Mouse (Mus musculus): ENCODE measurements around the gene Yars2. TPM values are rescaled to one million over a fixed set of nuclear protein-coding genes. Genes with fewer than 3 reads are reported as not detected.
"Not testable (repeated sequence)": the region's sequence is repeated elsewhere in the genome, so short reads cannot be mapped to it uniquely, and the experiment has no call there.

The Yars2 gene
- polyA plus RNA-seq (2015; fragmentation: Nextera tagmentation; extraction: Ambion mirVana): 31.0 and 33.2 TPM in 2 replicates

DNA sequence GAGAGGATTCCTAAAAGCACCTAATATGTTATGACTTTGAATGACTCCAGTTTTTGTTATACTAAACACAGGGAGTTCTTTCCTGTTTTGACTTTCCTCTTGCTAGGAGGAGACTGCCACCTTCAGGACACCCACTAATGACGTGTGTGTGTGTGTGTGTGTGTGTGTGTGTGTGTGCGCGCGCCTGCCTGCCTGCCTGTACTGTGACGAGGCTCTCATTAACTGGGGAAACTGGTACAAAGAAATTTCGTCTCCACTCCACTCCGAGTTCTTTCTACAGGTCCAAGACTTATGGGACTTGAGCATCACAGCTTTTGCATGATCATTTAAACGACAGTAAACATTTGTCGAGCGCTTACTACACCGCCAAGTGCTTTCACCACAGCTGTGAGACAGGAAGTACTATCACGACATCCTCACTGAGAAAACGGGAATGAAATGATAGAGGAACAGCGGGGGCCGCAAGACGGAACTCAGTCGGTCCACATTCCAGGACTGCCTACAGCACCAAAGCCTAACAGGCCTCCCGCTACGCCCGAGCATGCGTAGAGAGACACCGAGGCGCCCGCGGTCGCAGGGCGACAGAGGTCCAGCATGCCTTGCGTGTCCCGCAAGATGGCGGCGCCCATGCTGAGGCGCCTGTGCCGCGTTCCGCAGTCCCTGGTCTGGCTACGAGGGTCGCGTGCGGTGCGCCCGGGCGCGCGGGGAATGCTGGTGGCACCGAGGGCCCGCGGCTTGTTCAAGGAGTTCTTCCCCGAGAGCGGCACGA, at the start of gene Yars2:
Gene Yars2, plus strand, starts transcription at position 597 of the 769 bp plus-strand sequence.
- DNase-seq (ENCODE audit: low spot score): peak; percentile 89

GRCm38 (mm10) chr16:16253326-16254074, 49.3 kb upstream of the Yars2 start:
- DNase-seq (ENCODE audit: low spot score): no peak

DNA sequence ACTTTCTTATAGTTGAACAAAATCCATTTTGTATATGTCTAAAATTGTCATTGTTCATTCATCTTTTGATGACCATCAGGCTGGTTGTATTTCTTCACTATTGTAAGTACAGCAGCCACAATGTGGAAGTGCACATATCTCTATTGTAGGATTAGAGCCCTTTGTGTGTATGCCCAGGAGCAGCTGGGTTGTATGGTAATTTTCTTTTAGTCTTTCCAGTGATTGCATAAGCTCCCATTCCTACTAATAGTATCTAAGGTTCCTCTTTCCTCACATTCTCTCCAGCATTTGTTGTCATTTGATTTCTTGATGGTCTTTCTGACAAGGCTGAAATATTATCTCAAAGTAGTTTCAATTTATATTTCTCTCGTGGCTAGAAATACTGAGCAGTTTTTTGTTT, 47.5 kb upstream of the Yars2 start:
- no peak for DNase-seq (ENCODE audit: low spot score)

GRCm38 (mm10) chr16:16255874-16256273, 46.9 kb upstream of the Yars2 start:
- no peak for DNase-seq (ENCODE audit: low spot score)

DNA sequence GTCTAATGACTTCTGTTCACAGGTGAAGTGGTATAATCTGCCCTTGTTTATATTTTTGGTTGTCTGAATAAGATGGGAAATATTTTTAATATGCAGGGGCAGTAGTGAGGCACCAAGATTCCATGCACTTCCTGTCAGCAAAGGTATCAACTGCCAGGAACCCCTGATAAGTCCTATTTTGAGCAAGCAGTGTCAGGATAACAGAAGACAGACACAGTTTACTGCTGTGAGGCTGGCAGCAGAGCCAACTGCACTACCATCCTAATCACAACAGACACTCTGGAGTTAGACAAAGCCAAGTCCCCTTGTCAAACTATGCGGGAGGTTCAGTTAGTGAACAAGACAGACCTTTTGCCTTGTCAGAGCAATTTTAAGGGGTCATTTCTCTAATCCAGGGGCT, 46.1 kb upstream of the Yars2 start:
- DNase-seq (ENCODE audit: low spot score): no peak

- no peak for DNase-seq (ENCODE audit: low spot score)
Measured at GRCm38 (mm10) chr16:16260882-16261281, 41.9 kb upstream of the Yars2 start.

GRCm38 (mm10) chr16:16261481-16261880, 41.3 kb upstream of the Yars2 start:
- no peak for DNase-seq (ENCODE audit: low spot score)

GRCm38 (mm10) chr16:16262436-16262835, 40.3 kb upstream of the Yars2 start:
- no peak for DNase-seq (ENCODE audit: low spot score)

DNA sequence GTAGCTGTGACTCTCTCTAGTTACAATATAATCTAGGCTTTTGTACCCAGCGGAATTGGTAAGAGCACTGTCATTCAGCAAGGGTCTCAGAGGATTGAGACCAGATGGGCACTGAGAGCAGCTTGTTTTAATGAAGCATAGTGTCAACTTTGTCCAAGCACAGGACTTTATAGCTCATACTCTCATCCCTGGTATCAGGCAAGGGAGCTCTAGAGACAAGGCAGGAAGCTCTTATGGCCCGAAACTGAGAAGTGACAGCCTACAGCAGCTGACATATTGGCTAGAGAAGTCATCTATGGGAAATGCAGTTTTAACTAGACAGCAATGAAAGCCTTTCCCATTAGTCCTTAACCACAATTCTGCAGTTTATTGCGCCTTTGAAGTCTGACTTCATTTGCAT, 29.8 kb upstream of the Yars2 start:
- DNase-seq (ENCODE audit: low spot score): no peak

- no peak for DNase-seq (ENCODE audit: low spot score)
Measured at GRCm38 (mm10) chr16:16273752-16274151, 29.0 kb upstream of the Yars2 start.

DNA sequence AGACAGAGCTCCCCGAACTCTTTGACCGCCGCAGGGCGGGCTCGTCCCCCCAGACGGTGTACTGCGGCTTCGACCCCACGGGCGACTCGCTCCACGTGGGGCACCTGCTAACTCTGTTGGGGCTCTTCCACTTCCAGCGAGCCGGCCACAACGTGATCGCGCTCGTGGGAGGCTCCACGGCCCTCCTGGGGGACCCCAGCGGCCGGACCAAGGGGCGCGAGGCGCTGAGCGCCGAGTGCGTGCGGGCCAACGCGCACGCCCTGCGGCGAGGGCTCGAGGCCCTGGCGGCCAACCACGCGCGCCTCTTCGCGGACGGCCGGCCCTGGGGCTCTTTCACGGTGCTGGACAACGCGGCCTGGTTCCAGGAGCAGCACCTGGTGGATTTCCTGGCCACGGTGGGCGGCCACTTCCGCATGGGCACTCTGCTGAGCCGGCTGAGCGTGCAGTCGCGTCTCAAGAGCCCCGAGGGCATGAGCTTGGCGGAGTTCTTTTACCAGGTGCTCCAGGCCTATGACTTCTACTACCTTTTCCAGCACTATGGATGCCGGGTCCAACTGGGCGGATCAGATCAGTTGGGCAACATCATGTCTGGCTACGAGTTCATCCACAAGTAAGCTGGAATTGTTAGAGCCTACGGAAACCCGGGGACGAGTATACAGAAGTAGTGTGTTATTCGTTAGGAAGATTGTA, 518 bp downstream of the Yars2 start:
- peak; percentile 28 for DNase-seq (ENCODE audit: low spot score)

DNA sequence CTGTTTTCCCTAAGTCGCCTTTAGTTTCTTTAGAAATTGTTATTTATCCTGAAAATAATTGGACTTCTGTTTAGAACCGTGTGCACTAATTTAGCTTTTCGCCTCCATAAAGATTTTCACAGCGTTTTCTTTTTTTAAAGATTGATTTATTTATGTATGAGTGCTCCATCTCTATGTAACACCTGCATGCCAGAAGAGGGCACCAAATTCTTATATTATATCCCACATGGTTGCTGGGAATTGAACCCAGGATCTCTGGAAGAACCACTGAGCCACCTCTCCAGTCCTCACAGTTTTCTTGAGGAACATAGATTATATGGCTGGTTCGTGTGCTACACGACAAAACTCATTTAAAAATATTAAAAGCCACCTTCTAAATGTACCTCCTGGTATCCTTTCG, 1.1 kb downstream of the Yars2 start:
- DNase-seq (ENCODE audit: low spot score): no peak

- DNase-seq (ENCODE audit: low spot score): no peak
Measured at GRCm38 (mm10) chr16:16311319-16311718, 8.6 kb downstream of the Yars2 start.

DNA sequence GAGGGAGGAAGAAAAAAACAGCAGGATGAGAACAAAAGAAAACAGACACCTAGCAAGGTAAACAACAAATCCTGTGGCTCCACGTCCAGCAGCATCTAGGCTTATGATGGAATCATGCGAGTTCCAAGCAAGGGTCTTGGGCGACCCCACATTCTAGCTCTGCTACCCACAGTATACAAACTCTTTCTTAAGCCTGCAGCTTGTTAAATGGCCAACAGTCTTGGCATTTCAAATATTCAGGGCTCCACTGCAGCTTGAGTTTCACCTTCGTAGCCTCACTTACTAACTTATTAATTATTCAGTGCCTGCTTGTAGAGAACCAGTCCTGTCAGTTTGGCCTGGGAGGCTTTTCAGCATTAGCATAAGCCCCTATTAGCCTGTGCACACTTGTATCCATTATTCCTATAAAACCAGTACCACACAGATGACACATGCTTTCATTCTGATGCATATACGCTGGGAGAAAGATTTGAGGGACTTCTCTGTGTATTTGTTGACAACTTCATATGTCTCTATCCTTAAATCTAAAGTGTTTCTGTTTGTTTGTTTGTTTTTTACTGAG, 23.1 kb downstream of the Yars2 start:
- no peak for DNase-seq (ENCODE audit: low spot score)

GRCm38 (mm10) chr16:16346420-16346819, 43.7 kb downstream of the Yars2 start:
- no peak for DNase-seq (ENCODE audit: low spot score)

- peak; percentile 19 for DNase-seq (ENCODE audit: low spot score)
Measured at GRCm38 (mm10) chr16:16357908-16358307, 55.1 kb downstream of the Yars2 start.

DNA sequence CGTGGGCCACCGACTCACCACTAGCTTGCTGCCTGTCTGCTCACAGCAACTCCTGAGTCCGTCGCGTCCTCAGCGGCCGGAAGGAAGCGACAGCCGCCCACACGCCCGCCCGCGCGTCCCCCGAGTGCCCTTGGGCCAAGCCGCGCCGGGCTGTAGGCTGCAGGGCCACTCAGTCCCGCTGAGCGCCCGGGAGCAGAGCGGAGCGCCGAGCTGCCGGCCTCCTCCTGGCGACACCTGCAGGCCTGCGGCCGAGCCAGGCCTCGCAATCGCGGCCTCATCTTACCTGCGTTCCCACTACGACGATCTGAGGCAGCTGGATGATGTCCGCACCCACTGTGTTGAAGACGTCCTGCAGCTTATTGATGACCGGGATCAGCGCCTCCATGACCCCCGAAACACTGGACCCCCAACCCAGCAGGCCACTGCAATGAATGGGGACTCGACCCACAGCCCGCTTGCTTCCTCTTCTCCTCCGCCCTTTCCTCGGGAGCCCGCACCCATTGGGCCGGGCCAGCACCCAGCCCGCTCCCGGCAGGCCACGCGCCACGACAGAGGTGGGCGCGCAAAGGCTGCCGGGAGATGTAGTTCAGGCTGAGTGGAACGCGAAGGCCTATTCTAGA, 55.8 kb downstream of the Yars2 start, which contains the start of gene Dnm1l:
Gene Dnm1l, minus strand, starts transcription at position 479 of the 620 bp plus-strand sequence.
- peak; percentile 90 for DNase-seq (ENCODE audit: low spot score)

DNA sequence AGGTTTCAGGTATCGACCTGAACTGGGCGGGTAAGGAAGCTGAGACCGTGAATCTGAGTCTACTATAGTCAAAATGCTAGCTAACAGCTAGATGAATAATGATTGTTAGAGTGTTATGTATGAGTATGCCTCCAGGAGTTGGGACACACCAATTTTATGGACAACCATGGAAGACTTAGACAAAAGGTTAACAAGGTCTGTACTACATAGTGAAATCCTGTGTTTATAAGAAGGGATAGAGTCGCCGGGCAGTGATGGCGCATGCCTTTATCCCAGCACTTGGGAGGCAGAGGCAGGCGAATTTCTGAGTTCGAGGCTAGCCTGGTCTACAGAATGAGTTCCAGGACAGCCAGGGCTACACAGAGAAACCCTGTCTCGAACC, 56.3 kb downstream of the Yars2 start:
- DNase-seq (ENCODE audit: low spot score): not testable (repeated sequence)

Data from thymus, postnatal 0 days (tissue).